Mouse (Mus musculus) midbrain, embryonic 10.5 days (tissue): ENCODE measurements around the gene Phox2b. TPM values are rescaled to one million over a fixed set of nuclear protein-coding genes. Genes with fewer than 3 reads are reported as not detected.

Source experiments
- DNase-seq: peaks from one replicate; pipeline ENCODE4 v3.0.0-alpha.2; 2017; ENCODE audit warnings: low spot score
- H3K27ac ChIP-seq: fragments of 300-500 bp; sonication (generic); replicated peaks from 2 replicates; pipeline ENCODE4 v1.5.1; 2016; ENCODE audit warnings: mild to moderate bottlenecking
- H3K27me3 ChIP-seq: fragments of 300-500 bp; sonication (generic); 2 replicates; pipeline ENCODE4 v1.6.1; 2016; ENCODE audit warnings: low read depth, mild to moderate bottlenecking; ENCODE audit not compliant: poor library complexity, severe bottlenecking
- H3K36me3 ChIP-seq: fragments of 300-500 bp; sonication (generic); 2 replicates; pipeline ENCODE4 v1.6.1; 2016; ENCODE audit warnings: mild to moderate bottlenecking, moderate library complexity
- H3K4me1 ChIP-seq: fragments of 300-500 bp; sonication (generic); 2 replicates; pipeline ENCODE4 v1.6.1; 2016
- H3K4me3 ChIP-seq: fragments of 300-500 bp; sonication (generic); 2 replicates; pipeline ENCODE4 v1.5.1; 2016; ENCODE audit warnings: mild to moderate bottlenecking, moderate library complexity
- H3K9me3 ChIP-seq: fragments of 300-500 bp; sonication (generic); replicated peaks from 2 replicates; pipeline ENCODE4 v1.6.1; 2016; ENCODE audit warnings: mild to moderate bottlenecking
- WGBS: fragments of 180-500 bp; shearing (Covaris S2); methylation state at CpG from one replicate; pipeline ENCODE4 v1.1.7; 2016; 5-methylcytosine and 5-hydroxymethylcytosine counted together
- polyA plus RNA-seq: library from polyadenylated mRNA; unstranded; fragments of >200 nt; fragmentation: Nextera tagmentation; extraction: Ambion mirVana; gene quantifications from 2 replicates; pipeline ENCODE4 v1.2.1, GENCODE M21; 2016

Phox2b gene
- polyA plus RNA-seq, 1 experiment from 2014 or later = 4.5 TPM

DNA sequence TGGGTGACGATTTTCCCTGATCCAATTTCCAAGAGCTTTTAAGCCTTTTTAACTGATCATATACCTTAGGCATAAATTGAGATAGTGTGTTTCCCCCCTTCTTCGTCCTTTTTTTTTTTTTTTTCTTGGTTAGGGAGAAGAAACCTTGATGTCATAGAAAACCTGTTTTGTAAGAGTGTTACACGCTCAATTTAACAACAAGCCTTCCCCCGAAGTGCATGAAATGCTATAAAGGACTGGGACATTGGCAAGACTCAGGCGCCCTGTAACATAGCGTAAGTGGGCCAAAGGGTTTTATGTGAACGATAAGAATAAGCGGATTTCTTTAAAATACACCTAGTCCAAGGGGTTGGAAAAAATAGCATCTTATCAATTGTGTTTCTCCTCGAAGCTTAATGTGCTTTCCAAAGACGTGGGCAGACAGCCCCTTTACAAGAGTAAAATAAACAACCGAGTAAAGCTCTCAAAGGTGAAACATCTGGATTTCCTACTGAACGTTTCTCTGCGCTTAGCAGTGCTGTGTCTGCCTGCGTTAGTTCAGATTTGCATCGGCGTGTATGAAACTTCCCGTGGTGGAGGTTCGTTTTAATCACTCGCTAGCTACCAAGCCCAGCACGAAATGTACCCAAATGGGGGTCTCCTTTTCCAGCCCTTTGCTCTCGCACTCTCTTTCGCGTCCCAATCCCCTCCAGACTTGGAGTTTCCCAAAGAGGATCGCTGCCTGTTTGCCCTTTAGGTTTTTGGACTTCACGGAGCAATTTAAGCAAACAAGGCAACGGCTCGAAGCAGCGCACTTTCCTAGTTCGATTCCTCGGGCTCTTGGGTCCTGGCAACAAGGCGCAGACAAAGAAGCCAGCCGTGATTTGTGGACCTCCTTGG, 531 bp upstream of the Phox2b start:
- H3K4me1 ChIP-seq = peaks cover 34% of the 10 kb centered on the region
- H3K9me3 ChIP-seq = no peaks in the 10 kb centered on the region
- H3K27ac ChIP-seq = no peak overlapping the region
- WGBS = under 1% methylated on average over 32 of the region's 32 CpGs
- no peaks in the 10 kb centered on the region for H3K36me3 ChIP-seq
- H3K4me3 ChIP-seq = no peak overlapping the region
- peak; percentile 58 for DNase-seq
- H3K27me3 ChIP-seq = peaks cover 100% of the 10 kb centered on the region

- H3K9me3 ChIP-seq = no peaks in the 10 kb centered on the region
- H3K36me3 ChIP-seq = no peaks in the 10 kb centered on the region
- peaks cover 34% of the 10 kb centered on the region for H3K4me1 ChIP-seq
- DNase-seq = no peak
- peaks cover 100% of the 10 kb centered on the region for H3K27me3 ChIP-seq
- under 1% methylated on average over 23 of the region's 23 CpGs for WGBS
- no peak overlapping the region for H3K4me3 ChIP-seq
- no peak overlapping the region for H3K27ac ChIP-seq
Measured at GRCm38 (mm10) chr5:67098051-67098732, 909 bp downstream of the Phox2b start.

DNA sequence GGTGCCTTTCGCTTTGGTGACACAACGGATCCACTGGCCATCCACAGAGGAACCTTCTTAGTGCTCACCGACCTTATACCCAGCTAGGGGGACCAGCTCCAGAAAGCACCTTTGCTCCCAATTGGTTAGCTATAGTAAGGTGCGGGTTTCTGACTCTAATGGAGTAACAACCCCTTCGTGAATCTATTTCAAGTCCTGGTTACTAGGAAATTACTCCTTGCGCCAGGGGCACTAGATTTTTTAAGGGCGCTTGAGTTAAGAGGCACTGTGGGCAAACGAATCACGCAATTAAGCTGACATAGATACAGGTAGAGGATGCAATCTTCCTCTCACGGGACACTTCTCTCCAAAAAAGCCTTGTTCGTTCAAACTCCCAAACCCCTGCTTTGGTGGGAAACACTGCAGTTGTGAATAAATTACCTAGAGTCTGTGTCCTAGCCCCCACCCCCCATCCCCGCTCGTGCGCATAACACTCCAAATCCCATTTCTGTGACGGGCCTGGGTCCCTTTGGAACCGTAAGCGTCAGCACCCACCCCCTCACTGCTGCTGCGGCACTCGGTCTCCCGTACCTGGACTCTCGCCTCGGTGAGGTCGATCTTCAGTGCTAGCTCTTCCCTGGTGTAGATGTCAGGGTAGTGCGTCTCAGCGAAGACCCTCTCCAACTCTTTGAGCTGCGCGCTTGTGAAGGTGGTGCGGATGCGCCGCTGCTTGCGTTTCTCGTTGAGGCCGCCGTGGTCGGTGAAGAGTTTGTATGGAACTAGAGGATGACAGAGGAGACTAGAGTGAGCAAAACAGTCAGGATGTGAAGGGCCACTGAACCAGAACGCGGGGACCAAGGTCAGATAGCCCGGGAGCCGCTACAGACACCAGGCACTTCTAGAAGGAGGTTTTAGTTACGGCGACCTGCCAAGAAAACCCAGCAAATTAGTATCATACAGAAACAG, 1.7 kb downstream of the Phox2b start:
- no peaks in the 10 kb centered on the region for H3K9me3 ChIP-seq
- H3K27me3 ChIP-seq = peaks cover 100% of the 10 kb centered on the region
- peak; percentile 59 for DNase-seq
- no peak overlapping the region for H3K27ac ChIP-seq
- peaks cover 26% of the 10 kb centered on the region for H3K4me1 ChIP-seq
- no peaks in the 10 kb centered on the region for H3K36me3 ChIP-seq
- WGBS = under 1% methylated on average over 41 of the region's 41 CpGs
- H3K4me3 ChIP-seq = no peak overlapping the region

DNA sequence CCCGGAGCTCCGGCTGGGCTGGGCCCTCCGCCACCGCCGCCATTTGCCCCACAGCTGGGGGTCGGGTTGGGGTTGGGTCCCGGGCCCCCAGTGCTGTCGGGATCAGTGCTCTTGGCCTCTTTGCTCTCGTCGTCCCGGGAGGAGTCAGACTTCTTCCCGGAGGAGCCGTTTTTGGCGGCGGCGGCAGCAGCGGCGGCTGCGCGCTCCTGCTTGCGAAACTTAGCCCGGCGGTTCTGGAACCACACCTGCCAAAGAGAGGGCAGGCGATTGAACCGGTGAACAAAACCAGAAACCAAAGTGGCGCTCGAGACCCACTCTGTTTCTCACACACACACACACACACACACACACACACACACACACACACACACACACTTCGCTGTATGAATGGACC, 2.7 kb downstream of the Phox2b start:
- no peaks in the 10 kb centered on the region for H3K9me3 ChIP-seq
- DNase-seq = peak; percentile 71
- peaks cover 17% of the 10 kb centered on the region for H3K4me1 ChIP-seq
- H3K36me3 ChIP-seq = no peaks in the 10 kb centered on the region
- peak overlapping the region; percentile 51 for H3K4me3 ChIP-seq
- no peak overlapping the region for H3K27ac ChIP-seq
- WGBS = under 1% methylated on average over 28 of the region's 28 CpGs
- peaks cover 100% of the 10 kb centered on the region for H3K27me3 ChIP-seq

DNA sequence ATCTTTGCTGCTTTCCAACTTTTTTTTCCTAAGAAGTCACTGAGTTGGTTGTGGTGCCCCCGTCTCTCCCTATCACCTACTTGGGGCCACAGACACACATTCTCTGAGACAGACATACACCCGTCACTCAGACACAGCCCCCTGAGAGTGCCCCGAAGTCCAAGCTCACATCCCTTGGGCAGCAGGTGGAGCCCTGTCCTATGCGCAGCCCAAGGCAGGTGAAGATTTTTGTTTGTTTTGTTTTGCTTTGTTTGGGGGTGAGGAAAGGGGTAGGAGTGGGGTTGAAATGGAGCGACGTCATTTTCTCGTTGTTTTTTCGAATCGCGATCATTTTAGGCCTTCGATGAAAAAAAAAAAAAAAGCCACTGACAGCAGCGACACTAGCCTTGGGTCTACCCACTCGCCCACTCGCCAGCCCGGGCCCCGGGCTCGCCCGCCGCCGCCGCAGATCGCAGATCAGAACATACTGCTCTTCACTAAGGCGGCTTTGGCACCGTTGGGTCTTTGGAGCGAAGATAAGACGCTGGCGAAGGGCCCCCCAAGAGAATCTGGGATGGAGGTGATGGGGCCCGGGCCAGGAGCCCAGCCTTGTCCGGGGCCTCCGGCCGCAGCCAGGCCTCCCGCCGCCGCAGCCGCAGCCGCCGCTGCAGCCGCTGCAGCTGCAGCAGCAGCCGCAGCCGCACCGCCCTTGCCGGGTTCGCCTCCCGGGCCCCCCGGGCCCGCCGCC, 3.3 kb downstream of the Phox2b start:
- Histone ChIP-seq H3K9me3 (no peaks in the 10 kb centered on the region), H3K27me3 (peaks cover 100% of the 10 kb centered on the region), H3K27ac (no peak overlapping the region), H3K4me3 (peak overlapping the region; percentile 51), H3K4me1 (peaks cover 17% of the 10 kb centered on the region), H3K36me3 (no peaks in the 10 kb centered on the region)
- WGBS = under 1% methylated on average over 47 of the region's 47 CpGs
- peak; percentile 71 for DNase-seq

DNA sequence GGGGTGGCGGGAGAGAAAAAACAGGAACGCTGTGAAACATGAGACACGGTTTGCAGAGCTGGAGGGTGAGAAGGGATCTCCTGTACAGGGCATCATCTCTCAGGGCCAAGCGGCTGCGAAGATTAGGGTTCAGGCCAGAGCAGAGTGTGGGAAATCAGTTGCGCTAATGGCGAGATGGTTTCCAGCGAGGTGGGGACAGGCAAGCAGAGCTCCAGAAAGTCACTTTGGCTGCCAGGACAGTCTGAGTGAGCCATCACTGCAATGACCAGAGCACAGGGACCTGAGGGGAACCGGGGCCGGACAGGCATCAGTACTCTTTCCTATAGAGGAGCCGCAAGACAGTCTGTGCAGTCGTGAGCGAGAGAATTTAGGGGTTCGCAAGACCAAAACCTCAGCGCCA, 3.9 kb downstream of the Phox2b start:
- Histone ChIP-seq H3K36me3 (no peaks in the 10 kb centered on the region), H3K4me1 (peaks cover 14% of the 10 kb centered on the region), H3K4me3 (no peak overlapping the region), H3K27ac (no peak overlapping the region), H3K9me3 (no peaks in the 10 kb centered on the region), H3K27me3 (peaks cover 100% of the 10 kb centered on the region)
- peak; percentile 56 for DNase-seq
- under 1% methylated on average over 15 of the region's 15 CpGs for WGBS

DNA sequence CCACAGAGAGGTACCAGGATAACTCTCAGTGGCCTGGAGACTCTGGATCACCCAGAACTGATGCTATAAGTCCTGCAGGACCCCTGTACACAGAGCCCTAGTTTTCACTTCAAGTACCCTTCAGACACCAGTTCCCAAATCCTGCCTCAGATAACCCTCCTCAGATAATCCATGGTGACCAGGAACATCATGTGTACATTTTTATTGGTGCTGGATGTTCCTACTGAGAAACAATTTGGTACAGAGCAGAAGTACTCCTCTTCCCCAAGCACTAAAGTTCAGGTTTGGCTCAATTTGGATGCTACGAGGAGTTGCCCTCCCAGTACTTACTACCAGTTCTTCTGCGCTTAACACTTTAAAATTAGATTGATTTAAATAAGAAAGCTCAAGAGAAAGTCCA, 5.1 kb downstream of the Phox2b start:
- Histone ChIP-seq H3K27me3 (peaks cover 100% of the 10 kb centered on the region), H3K27ac (no peak overlapping the region), H3K9me3 (no peaks in the 10 kb centered on the region), H3K4me1 (peaks cover 11% of the 10 kb centered on the region), H3K36me3 (no peaks in the 10 kb centered on the region), H3K4me3 (no peak overlapping the region)
- 20% methylated on average over 2 of the region's 2 CpGs for WGBS
- no peak for DNase-seq

DNA sequence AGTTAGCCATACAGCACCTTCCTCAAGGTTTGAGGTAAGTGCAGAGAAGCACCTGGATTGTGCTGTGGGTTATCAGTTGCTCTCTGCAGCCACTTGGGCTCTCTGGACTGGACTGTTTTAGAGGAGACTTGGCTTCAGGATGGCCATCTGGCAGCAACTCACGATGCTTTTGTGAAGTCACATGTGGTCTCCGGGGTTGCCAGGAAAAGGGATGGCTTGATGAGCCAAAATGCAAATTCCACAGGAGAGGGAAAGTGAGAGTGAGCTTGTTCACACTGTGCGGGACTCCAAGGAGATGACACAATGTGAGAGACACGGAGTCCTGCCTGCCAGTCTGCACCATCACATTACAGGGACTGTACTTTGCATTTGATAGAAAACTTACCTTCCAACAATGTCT, 7.3 kb downstream of the Phox2b start:
- H3K27me3 ChIP-seq = peaks cover 90% of the 10 kb centered on the region
- 29% methylated on average over 4 of the region's 4 CpGs for WGBS
- H3K36me3 ChIP-seq = no peaks in the 10 kb centered on the region
- H3K4me3 ChIP-seq = no peak overlapping the region
- no peaks in the 10 kb centered on the region for H3K9me3 ChIP-seq
- H3K4me1 ChIP-seq = peaks cover 8% of the 10 kb centered on the region
- no peak overlapping the region for H3K27ac ChIP-seq
- no peak for DNase-seq

- H3K27me3 ChIP-seq = peaks cover 81% of the 10 kb centered on the region
Measured at GRCm38 (mm10) chr5:67090856-67091255, 8.2 kb downstream of the Phox2b start.

DNA sequence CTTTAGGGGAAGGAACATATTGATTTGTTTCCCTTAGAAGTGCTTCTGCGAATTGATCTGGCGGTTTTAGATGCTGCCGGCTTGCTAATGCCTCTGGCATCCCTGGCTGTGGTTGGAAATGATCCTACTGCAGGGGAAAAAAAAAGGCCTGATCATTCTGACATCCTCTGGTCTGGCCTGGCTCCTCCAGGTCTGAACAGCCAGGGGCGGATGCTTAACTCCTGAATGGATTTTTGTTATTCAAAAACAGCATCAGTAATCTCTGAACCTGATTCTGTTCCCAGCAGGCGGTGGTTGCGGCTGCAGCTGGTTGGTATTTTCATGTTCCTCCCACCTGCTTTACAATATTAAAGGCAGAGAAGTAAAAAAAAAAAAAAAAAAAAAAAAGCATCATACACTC, 16.0 kb downstream of the Phox2b start:
- Histone ChIP-seq H3K9me3 (0 out of 2 replicates have a peak, but pooled peaks cover 6% of the 10 kb centered on the region), H3K4me3 (no peak overlapping the region), H3K4me1 (peaks cover 5% of the 10 kb centered on the region; the same call in 1 of the 2 replicates), H3K27me3 (peaks cover 30% of the 10 kb centered on the region), H3K27ac (no peak overlapping the region), H3K36me3 (no peaks in the 10 kb centered on the region)
- WGBS = 29% methylated on average over 6 of the region's 6 CpGs
- no peak for DNase-seq

More at GRCm38 (mm10) chr5:67090856-67091255, 8.2 kb downstream of the Phox2b start:
- no peaks in the 10 kb centered on the region for H3K36me3 ChIP-seq
- no peak overlapping the region for H3K27ac ChIP-seq
- DNase-seq = no peak
- 76% methylated on average over 5 of the region's 5 CpGs for WGBS
- no peaks in the 10 kb centered on the region for H3K9me3 ChIP-seq
- H3K4me3 ChIP-seq = no peak overlapping the region
- H3K4me1 ChIP-seq = peaks cover under 1% of the 10 kb centered on the region

DNA sequence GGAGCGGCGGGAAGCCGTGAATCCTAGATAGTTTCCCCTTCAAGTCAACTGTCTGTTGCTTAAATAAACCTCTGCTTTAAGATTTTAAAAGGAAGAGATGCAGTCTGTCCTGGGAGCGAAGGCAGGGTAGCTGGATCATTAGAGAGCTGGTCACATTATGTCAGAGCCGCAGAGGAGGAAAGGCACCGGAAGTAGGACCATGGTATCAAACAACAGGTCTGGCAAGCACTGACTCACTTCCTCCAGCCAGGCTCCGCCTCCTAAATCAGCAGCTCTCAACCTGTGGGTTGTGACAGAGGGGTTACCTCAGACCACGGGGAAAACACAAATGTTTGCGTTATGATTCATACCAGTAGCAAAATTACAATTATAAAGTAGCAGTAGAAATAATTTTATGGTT, 35.5 kb downstream of the Phox2b start:
- 92% methylated on average over 9 of the region's 9 CpGs for WGBS
- H3K4me1 ChIP-seq = peaks cover 5% of the 10 kb centered on the region; the same call in 1 of the 2 replicates

DNA sequence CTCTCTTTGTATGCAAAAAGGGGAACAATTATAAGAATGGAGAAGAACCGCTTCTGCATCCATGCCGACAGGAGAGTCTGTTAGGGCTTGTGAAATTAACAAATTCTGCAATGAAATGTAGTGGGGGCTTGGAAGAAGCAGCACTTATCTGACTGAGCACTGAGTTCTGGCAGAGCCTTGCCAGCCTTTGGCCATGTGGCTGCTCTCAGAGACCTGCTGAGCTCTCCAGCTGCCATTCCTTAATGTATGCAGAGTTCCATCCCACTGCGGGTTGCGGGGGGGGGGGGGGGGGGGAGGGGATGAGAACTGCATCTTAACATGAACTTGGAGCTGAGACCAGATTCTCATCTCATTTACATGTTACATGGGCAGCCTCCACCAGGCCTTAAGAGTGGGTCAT, 38.6 kb downstream of the Phox2b start:
- Histone ChIP-seq H3K27ac (no peak overlapping the region), H3K4me3 (no peak overlapping the region), H3K9me3 (no peaks in the 10 kb centered on the region), H3K27me3 (no peaks in the 10 kb centered on the region), H3K4me1 (peaks cover 5% of the 10 kb centered on the region; the same call in 1 of the 2 replicates), H3K36me3 (no peaks in the 10 kb centered on the region)
- WGBS = 41% methylated on average over 4 of the region's 4 CpGs
- DNase-seq = no peak

More for the DNA sequence above, 35.5 kb downstream of the Phox2b start:
- no peak overlapping the region for H3K4me3 ChIP-seq
- no peak overlapping the region for H3K27ac ChIP-seq
- H3K27me3 ChIP-seq = no peaks in the 10 kb centered on the region
- H3K9me3 ChIP-seq = no peaks in the 10 kb centered on the region
- no peaks in the 10 kb centered on the region for H3K36me3 ChIP-seq
- DNase-seq = no peak
